Mouse (Mus musculus): ENCODE data around the gene Pvalb. TPM values are rescaled to one million over a fixed set of nuclear protein-coding genes. Genes with fewer than 3 reads are reported as not detected.
A peak's percentile ranks its signal among the peaks of the same experiment; 100 is the strongest.

Gene Pvalb
- total RNA-seq (2012; rRNA removed) (not detected in 2 replicates), polyA plus RNA-seq (2012; ENCODE audit: insufficient read depth in 1 of 2, insufficient read length in 2 of 2, low read depth in 1 of 2, low replicate concordance in 2 of 2, missing spikeins in 1 of 2) (not detected)

GRCm38 (mm10) chr15:78206312-78206711, at the start of gene Pvalb:
TSS of gene Pvalb (minus strand) at chr15:78206400.
- H3K27ac ChIP-seq (ENCODE audit: control insufficient read depth, low read depth, low read length) = no peak within 1 kb of the TSS
- no peak within 1 kb of the TSS for H3K9ac ChIP-seq (ENCODE audit: control insufficient read depth, low read depth, low read length, poor library complexity, severe bottlenecking)
- H3K9me3 ChIP-seq (replicated peaks; ENCODE audit: insufficient read depth, low read length) = no peaks in the 10 kb centered on the region
- H3K27me3 ChIP-seq (ENCODE audit: control insufficient read depth in 1 of 2, insufficient read depth in 2 of 2, low read length in 2 of 2) = peaks cover 6 to 7% of the 10 kb centered on the region in 2 experiments
- H3K4me1 ChIP-seq (ENCODE audit: control insufficient read depth in 1 of 2, insufficient read depth in 2 of 2, low read length in 2 of 2) = no peaks in the 10 kb centered on the region
- no peak for DNase-seq (ENCODE audit: low read depth, low spot score)
- no peaks in the 10 kb centered on the region for H3K36me3 ChIP-seq (ENCODE audit: control insufficient read depth in 1 of 2, insufficient read depth in 2 of 2, low read length in 2 of 2)
- no peak within 1 kb of the TSS for H3K4me3 ChIP-seq (ENCODE audit: control insufficient read depth in 1 of 2, insufficient read depth in 1 of 2, low read depth in 2 of 2, low read length in 2 of 2)
- no peaks in the 10 kb centered on the region for H3K79me2 ChIP-seq (ENCODE audit: control insufficient read depth, insufficient read depth, low read length, poor library complexity)
- TF ChIP-seq NRF1 (IDR thresholded peaks at IDR 0.05; ENCODE audit: insufficient read depth, low read depth, low read length, poor library complexity, severe bottlenecking) = no peak
- TF ChIP-seq RAD21 (IDR thresholded peaks at IDR 0.05; ENCODE audit: low read depth, low read length) = no peak

GRCm38 (mm10) chr15:78254751-78255150, 48.6 kb upstream of the Pvalb start:
- Histone ChIP-seq H3K79me2 (ENCODE audit: control insufficient read depth, insufficient read depth, low read length, poor library complexity) (no peaks in the 10 kb centered on the region), H3K27me3 (ENCODE audit: control insufficient read depth in 1 of 2, insufficient read depth in 2 of 2, low read length in 2 of 2) (no peaks in the 10 kb centered on the region), H3K27ac (ENCODE audit: control insufficient read depth, low read depth, low read length) (no peak overlapping the region), H3K36me3 (ENCODE audit: control insufficient read depth in 1 of 2, insufficient read depth in 2 of 2, low read length in 2 of 2) (no peaks in the 10 kb centered on the region), H3K9me3 (replicated peaks; ENCODE audit: insufficient read depth, low read length) (no peaks in the 10 kb centered on the region), H3K9ac (ENCODE audit: control insufficient read depth, low read depth, low read length, poor library complexity, severe bottlenecking) (no peak overlapping the region), H3K4me3 (ENCODE audit: control insufficient read depth in 1 of 2, insufficient read depth in 1 of 2, low read depth in 2 of 2, low read length in 2 of 2) (no peak overlapping the region), H3K4me1 (ENCODE audit: control insufficient read depth in 1 of 2, insufficient read depth in 2 of 2, low read length in 2 of 2) (peaks cover 0 to 6% of the 10 kb centered on the region in 2 experiments; a peak in 2 of 4 replicates)
- TF ChIP-seq SMC3 (IDR thresholded peaks at IDR 0.05; ENCODE audit: low read depth, low read length) = peak; percentile 16; the same call in 1 of the 2 replicates
- no peak for TF ChIP-seq MYC (IDR thresholded peaks at IDR 0.05; ENCODE audit: low read depth, low read length)
- no peak for TF ChIP-seq MYB (IDR thresholded peaks at IDR 0.05; ENCODE audit: low read depth, low read length)
- TF ChIP-seq MAX (IDR thresholded peaks at IDR 0.05; ENCODE audit: low read length) = no peak
- TF ChIP-seq E2F4 (IDR thresholded peaks at IDR 0.05; ENCODE audit: borderline replicate concordance, low read depth, low read length) = no peak
- TF ChIP-seq POLR2AphosphoS5 (IDR thresholded peaks at IDR 0.05; ENCODE audit: borderline replicate concordance, low read depth, low read length) = no peak
- TF ChIP-seq NELFE (IDR thresholded peaks at IDR 0.05; ENCODE audit: low read depth, low read length) = no peak
- no peak for TF ChIP-seq UBTF (IDR thresholded peaks at IDR 0.05; ENCODE audit: borderline replicate concordance, insufficient read depth, low read depth, low read length)
- TF ChIP-seq CTCF (IDR thresholded peaks at IDR 0.05 in 2 of 3, conservative IDR thresholded peaks at IDR 0.05 in 1 of 3; ENCODE audit: control insufficient read depth in 1 of 3, insufficient read depth in 1 of 3, low read depth in 2 of 3, low read length in 3 of 3, poor library complexity in 1 of 3, severe bottlenecking in 1 of 3) = peak in 2 of 3 experiments; percentile 6 to 20; a peak in 2 of 6 replicates
- no peak for TF ChIP-seq POLR2AphosphoS2 (IDR thresholded peaks at IDR 0.05; ENCODE audit: low read length)
- TF ChIP-seq ZMIZ1 (IDR thresholded peaks at IDR 0.05; ENCODE audit: low read depth, low read length) = no peak
- no peak for TF ChIP-seq BHLHE40 (IDR thresholded peaks at IDR 0.05; ENCODE audit: borderline replicate concordance, low read depth, low read length)
- no peak for TF ChIP-seq KAT2A (conservative IDR thresholded peaks at IDR 0.05; ENCODE audit: low read depth, low read length)
- no peak for TF ChIP-seq ZNF384 (IDR thresholded peaks at IDR 0.05; ENCODE audit: low read depth, low read length)
- TF ChIP-seq RAD21 (IDR thresholded peaks at IDR 0.05; ENCODE audit: low read depth, low read length) = peak; percentile 8
- DNase-seq (ENCODE audit: low read depth, low spot score) = no peak

Measured in MEL (cell line).